Mouse (Mus musculus) A20 (cell line): Measurements from ENCODE around the gene Ccdc93.
A peak's percentile ranks its signal among the peaks of the same experiment; 100 is the strongest.

Experiments used
- DNase-seq: peaks from one replicate; pipeline ENCODE4 v3.0.0-alpha.2; 2011; ENCODE audit warnings: low read depth, low spot score

Ccdc93 gene

GRCm38 (mm10) chr1:121447216-121447615, 16.4 kb downstream of the Ccdc93 start:
- DNase-seq: no peak

GRCm38 (mm10) chr1:121448166-121448565, 17.3 kb downstream of the Ccdc93 start:
- DNase-seq: no peak

GRCm38 (mm10) chr1:121451009-121451408, 20.2 kb downstream of the Ccdc93 start:
- no peak for DNase-seq

- DNase-seq: no peak
Measured at GRCm38 (mm10) chr1:121452498-121452897, 21.6 kb downstream of the Ccdc93 start.

- DNase-seq: no peak
Measured at GRCm38 (mm10) chr1:121453053-121453452, 22.2 kb downstream of the Ccdc93 start.

- no peak for DNase-seq
Measured at GRCm38 (mm10) chr1:121454951-121455350, 24.1 kb downstream of the Ccdc93 start.

GRCm38 (mm10) chr1:121460077-121460476, 29.2 kb downstream of the Ccdc93 start:
- peak; percentile 24 for DNase-seq

GRCm38 (mm10) chr1:121461895-121462294, 31.0 kb downstream of the Ccdc93 start:
- DNase-seq: peak; percentile 88

- no peak for DNase-seq
Measured at GRCm38 (mm10) chr1:121462643-121463042, 31.8 kb downstream of the Ccdc93 start.

- no peak for DNase-seq
Measured at GRCm38 (mm10) chr1:121463806-121464205, 33.0 kb downstream of the Ccdc93 start.

GRCm38 (mm10) chr1:121466276-121466675, 35.4 kb downstream of the Ccdc93 start:
- DNase-seq: no peak

- no peak for DNase-seq
Measured at GRCm38 (mm10) chr1:121468271-121468670, 37.4 kb downstream of the Ccdc93 start.

GRCm38 (mm10) chr1:121471503-121471902, 40.7 kb downstream of the Ccdc93 start:
- DNase-seq: no peak

GRCm38 (mm10) chr1:121477716-121478115, 46.9 kb downstream of the Ccdc93 start:
- no peak for DNase-seq

- no peak for DNase-seq
Measured at GRCm38 (mm10) chr1:121478284-121478980, 47.6 kb downstream of the Ccdc93 start.

- no peak for DNase-seq
Measured at GRCm38 (mm10) chr1:121479403-121479802, 48.6 kb downstream of the Ccdc93 start.

- DNase-seq: no peak
Measured at GRCm38 (mm10) chr1:121483091-121483490, 52.2 kb downstream of the Ccdc93 start.

GRCm38 (mm10) chr1:121486803-121487202, 56.0 kb downstream of the Ccdc93 start:
- DNase-seq: no peak

GRCm38 (mm10) chr1:121490241-121490640, 59.4 kb downstream of the Ccdc93 start:
- peak; percentile 40 for DNase-seq

- DNase-seq: no peak
Measured at GRCm38 (mm10) chr1:121497093-121497492, 66.2 kb downstream of the Ccdc93 start.

GRCm38 (mm10) chr1:121508729-121509128, 77.9 kb downstream of the Ccdc93 start:
- DNase-seq: no peak

GRCm38 (mm10) chr1:121510420-121511140, 79.7 kb downstream of the Ccdc93 start:
- DNase-seq: no peak

GRCm38 (mm10) chr1:121511186-121511585, 80.3 kb downstream of the Ccdc93 start:
- no peak for DNase-seq
